Mouse (Mus musculus) WW6 (cell line): Measurements from ENCODE around the gene Mapk6.

Experiments used
- DNase-seq: peaks from one replicate; pipeline ENCODE4 v3.0.0-alpha.2; 2013; ENCODE audit warnings: low read depth, low spot score

The Mapk6 gene

GRCm38 (mm10) chr9:75319365-75319764 lies 90.4 kb downstream of the Mapk6 start:
- DNase-seq, result no peak
